Mouse (Mus musculus) intestine, embryonic 14.5 days (tissue): ENCODE measurements around the gene Asb2. TPM values are rescaled to one million over a fixed set of nuclear protein-coding genes. Genes with fewer than 3 reads are reported as not detected.
A peak's percentile ranks its signal among the peaks of the same experiment; 100 is the strongest.

Experiments
- ATAC-seq: fragments of 200-750 bp; cut with Nextera tagmentation; replicated peaks from 2 replicates; pipeline ENCODE4 v1.8.0; 2017; ENCODE audit warnings: low read depth, moderate number of reproducible peaks, moderate TSS enrichment, moderate library complexity; ENCODE audit not compliant: low FRiP score, low TSS enrichment
- DNase-seq: peaks from one replicate; pipeline ENCODE4 v3.0.0-alpha.2; 2018; ENCODE audit warnings: low spot score
- H3K27ac ChIP-seq: fragments of 300-500 bp; sonication (generic); 2 replicates; pipeline ENCODE4 v1.5.1; 2014; ENCODE audit warnings: low read depth, mild to moderate bottlenecking, control low read depth
- H3K27me3 ChIP-seq: fragments of 300-500 bp; sonication (generic); replicated peaks from 2 replicates; pipeline ENCODE4 v1.6.1; 2014; ENCODE audit warnings: low read length, control low read depth; ENCODE audit not compliant: control insufficient read depth, insufficient read depth
- H3K36me3 ChIP-seq: fragments of 300-500 bp; sonication (generic); 2 replicates; pipeline ENCODE4 v1.6.1; 2014; ENCODE audit warnings: low read length, control low read depth; ENCODE audit not compliant: control insufficient read depth, insufficient read depth
- H3K4me1 ChIP-seq: fragments of 300-500 bp; sonication (generic); replicated peaks from 2 replicates; pipeline ENCODE4 v1.6.1; 2014; ENCODE audit warnings: low read length, control low read depth, mixed read lengths; ENCODE audit not compliant: control insufficient read depth, insufficient read depth
- H3K4me2 ChIP-seq: fragments of 300-500 bp; sonication (generic); 2 replicates; pipeline ENCODE4 v1.6.1; 2014; ENCODE audit warnings: low read length
- H3K4me3 ChIP-seq: fragments of 300-500 bp; sonication (generic); 2 replicates; pipeline ENCODE4 v1.5.1; 2014; ENCODE audit warnings: low read depth, low read length, control low read depth, mixed read lengths
- H3K9ac ChIP-seq: fragments of 300-500 bp; sonication (generic); 2 replicates; pipeline ENCODE4 v1.6.1; 2014; ENCODE audit warnings: mild to moderate bottlenecking, low read length
- H3K9me3 ChIP-seq: fragments of 300-500 bp; sonication (generic); 2 replicates; pipeline ENCODE4 v1.6.1; 2016; ENCODE audit warnings: low read length, control low read depth; ENCODE audit not compliant: control insufficient read depth
- WGBS: fragments of 180-500 bp; shearing (Covaris S2); extraction: QIAGEN DNeasy Blood & Tissue Kit; methylation state at CpG from one replicate; pipeline ENCODE4 v1.1.7; 2014; 5-methylcytosine and 5-hydroxymethylcytosine counted together
- polyA plus RNA-seq: library from polyadenylated mRNA; unstranded; fragments of >200 nt; fragmentation: Nextera tagmentation; extraction: Ambion mirVana; gene quantifications from 2 replicates; pipeline ENCODE4 v1.2.1, GENCODE M21; 2014

The Asb2 gene
- polyA plus RNA-seq, 1 experiment from 2014 or later: 24.1 TPM

DNA sequence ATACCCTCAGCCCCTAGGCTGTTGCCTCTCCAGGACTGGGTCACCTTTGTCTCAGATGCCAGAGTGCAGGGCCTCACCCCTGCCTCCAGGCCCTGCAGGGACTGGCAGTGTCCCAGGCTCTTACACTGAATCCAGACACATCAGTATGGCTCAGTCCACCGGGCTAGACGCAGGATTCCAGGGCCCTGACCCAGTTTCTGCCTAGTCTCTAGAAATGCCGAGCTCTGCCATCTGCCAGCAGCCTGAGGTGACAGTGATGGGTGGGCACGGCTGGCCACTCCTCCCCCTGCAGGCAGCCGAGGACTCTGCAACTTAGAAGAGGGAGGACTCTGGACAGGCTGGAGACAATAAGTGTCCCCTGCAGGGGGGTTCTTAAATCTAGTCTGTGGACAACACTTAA, 2.3 kb downstream of the Asb2 start:
- Histone ChIP-seq H3K9ac (no peak overlapping the region), H3K4me2 (peak overlapping the region; percentile 24; the same call in 1 of the 2 replicates), H3K27ac (no peak overlapping the region), H3K9me3 (no peaks in the 10 kb centered on the region), H3K4me1 (no peaks in the 10 kb centered on the region), H3K36me3 (no peaks in the 10 kb centered on the region), H3K4me3 (no peak overlapping the region), H3K27me3 (no peaks in the 10 kb centered on the region)
- ATAC-seq (no peak), DNase-seq (no peak)
- WGBS: 11% methylated on average over 5 of the region's 5 CpGs

GRCm38 (mm10) chr12:103352735-103353134, 3.1 kb downstream of the Asb2 start:
- H3K9me3 ChIP-seq: no peaks in the 10 kb centered on the region
- no peaks in the 10 kb centered on the region for H3K27me3 ChIP-seq
- H3K9ac ChIP-seq: no peak overlapping the region
- 91% methylated on average over 6 of the region's 6 CpGs for WGBS
- no peaks in the 10 kb centered on the region for H3K4me1 ChIP-seq
- no peak overlapping the region for H3K4me2 ChIP-seq
- H3K27ac ChIP-seq: no peak overlapping the region
- H3K4me3 ChIP-seq: no peak overlapping the region
- no peaks in the 10 kb centered on the region for H3K36me3 ChIP-seq
- no peak for DNase-seq
- ATAC-seq: no peak

DNA sequence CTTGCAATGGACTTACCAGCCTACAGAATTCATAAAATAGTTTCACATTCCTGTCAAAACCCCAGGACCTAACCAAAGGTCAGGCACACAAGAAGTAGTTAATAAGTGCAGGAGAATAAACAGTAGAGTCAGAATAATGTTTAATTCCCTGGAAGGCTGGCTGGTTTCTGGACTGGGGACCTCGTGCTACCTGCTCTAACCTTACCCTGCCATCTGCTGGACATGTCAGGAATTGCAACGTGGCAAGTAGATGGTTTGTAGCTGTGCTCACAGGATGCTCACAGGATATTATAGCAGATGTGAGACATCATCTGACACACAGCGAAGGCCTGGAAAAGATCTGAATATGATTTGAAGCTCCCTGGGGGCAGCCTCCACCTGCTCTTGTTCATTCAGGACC, 7.3 kb downstream of the Asb2 start:
- Histone ChIP-seq H3K4me1 (no peaks in the 10 kb centered on the region), H3K4me2 (no peak overlapping the region), H3K36me3 (no peaks in the 10 kb centered on the region), H3K9me3 (no peaks in the 10 kb centered on the region), H3K9ac (no peak overlapping the region), H3K27ac (no peak overlapping the region), H3K27me3 (no peaks in the 10 kb centered on the region), H3K4me3 (no peak overlapping the region)
- DNase-seq (peak; percentile 95), ATAC-seq (peak; percentile 53)
- WGBS: 3% methylated on average over 3 of the region's 3 CpGs

GRCm38 (mm10) chr12:103347406-103347805, 8.4 kb downstream of the Asb2 start:
- DNase-seq (no peak), ATAC-seq (no peak)
- Histone ChIP-seq H3K9me3 (no peaks in the 10 kb centered on the region), H3K4me3 (no peak overlapping the region), H3K36me3 (no peaks in the 10 kb centered on the region), H3K9ac (no peak overlapping the region), H3K4me2 (no peak overlapping the region), H3K27ac (no peak overlapping the region), H3K4me1 (no peaks in the 10 kb centered on the region), H3K27me3 (no peaks in the 10 kb centered on the region)
- 56% methylated on average over 5 of the region's 5 CpGs for WGBS

DNA sequence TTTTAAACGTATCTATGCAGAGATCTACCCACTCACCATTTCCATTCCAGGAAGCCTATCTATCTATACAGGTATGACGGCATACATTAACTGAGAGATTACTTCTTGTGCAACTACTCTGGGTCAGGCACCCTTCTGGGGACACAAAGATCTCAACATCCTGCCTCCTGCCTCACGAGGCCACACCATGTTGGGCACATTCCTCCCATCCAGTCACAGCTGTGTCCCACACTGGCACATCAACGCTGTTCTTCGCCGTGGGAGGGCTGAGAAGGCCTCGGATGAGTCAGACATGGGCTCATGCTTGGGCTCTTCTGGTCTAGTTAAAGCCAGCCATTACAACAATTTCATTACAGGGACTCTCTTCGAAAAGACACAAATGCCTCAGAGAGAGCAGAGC, 8.9 kb downstream of the Asb2 start:
- H3K36me3 ChIP-seq: no peaks in the 10 kb centered on the region
- WGBS: 84% methylated on average over 8 of the region's 8 CpGs

DNA sequence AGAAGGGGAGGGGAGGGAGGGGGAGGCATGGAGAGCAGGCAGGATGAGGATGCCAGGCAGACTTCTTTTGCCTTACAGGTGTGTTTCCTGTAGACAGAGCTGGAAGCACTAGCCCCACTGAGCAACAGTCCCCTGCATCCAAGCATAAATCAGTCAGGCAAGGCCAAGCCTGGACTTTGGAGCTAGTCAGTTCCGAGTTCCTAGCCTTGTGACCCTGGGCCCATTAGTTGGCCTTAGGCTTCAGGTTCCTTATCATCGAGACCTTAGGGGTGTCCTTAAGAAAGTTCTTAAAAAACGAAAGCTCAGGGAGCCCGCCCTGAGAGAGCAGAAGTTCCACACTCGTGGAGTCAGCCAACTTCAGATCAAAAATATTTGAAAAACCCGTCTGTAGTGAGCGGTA, 10.9 kb downstream of the Asb2 start:
- no peak for DNase-seq
- WGBS: 68% methylated on average over 7 of the region's 7 CpGs
- H3K27ac ChIP-seq: no peak overlapping the region
- H3K36me3 ChIP-seq: no peaks in the 10 kb centered on the region
- ATAC-seq: no peak
- H3K4me1 ChIP-seq: no peaks in the 10 kb centered on the region
- no peak overlapping the region for H3K9ac ChIP-seq
- H3K9me3 ChIP-seq: no peaks in the 10 kb centered on the region
- no peak overlapping the region for H3K4me2 ChIP-seq
- H3K4me3 ChIP-seq: no peak overlapping the region
- no peaks in the 10 kb centered on the region for H3K27me3 ChIP-seq

More for the DNA sequence above, 8.9 kb downstream of the Asb2 start:
- DNase-seq: no peak
- no peak overlapping the region for H3K4me2 ChIP-seq
- no peaks in the 10 kb centered on the region for H3K9me3 ChIP-seq
- no peak overlapping the region for H3K9ac ChIP-seq
- H3K4me3 ChIP-seq: no peak overlapping the region
- H3K27me3 ChIP-seq: no peaks in the 10 kb centered on the region
- no peak overlapping the region for H3K27ac ChIP-seq
- no peak for ATAC-seq
- no peaks in the 10 kb centered on the region for H3K4me1 ChIP-seq

- no peak overlapping the region for H3K27ac ChIP-seq
- no peaks in the 10 kb centered on the region for H3K36me3 ChIP-seq
- H3K27me3 ChIP-seq: no peaks in the 10 kb centered on the region
- H3K4me1 ChIP-seq: no peaks in the 10 kb centered on the region
- H3K9me3 ChIP-seq: no peaks in the 10 kb centered on the region
- H3K4me3 ChIP-seq: no peak overlapping the region
- H3K9ac ChIP-seq: no peak overlapping the region
- ATAC-seq (no peak), DNase-seq (no peak)
- WGBS: 70% methylated on average over 8 of the region's 8 CpGs
- no peak overlapping the region for H3K4me2 ChIP-seq
Observed at GRCm38 (mm10) chr12:103343456-103343855, 12.3 kb downstream of the Asb2 start.

- no peaks in the 10 kb centered on the region for H3K9me3 ChIP-seq
- 84% methylated on average over 5 of the region's 5 CpGs for WGBS
- no peak for ATAC-seq
Observed at GRCm38 (mm10) chr12:103341212-103341611, 14.6 kb downstream of the Asb2 start.

DNA sequence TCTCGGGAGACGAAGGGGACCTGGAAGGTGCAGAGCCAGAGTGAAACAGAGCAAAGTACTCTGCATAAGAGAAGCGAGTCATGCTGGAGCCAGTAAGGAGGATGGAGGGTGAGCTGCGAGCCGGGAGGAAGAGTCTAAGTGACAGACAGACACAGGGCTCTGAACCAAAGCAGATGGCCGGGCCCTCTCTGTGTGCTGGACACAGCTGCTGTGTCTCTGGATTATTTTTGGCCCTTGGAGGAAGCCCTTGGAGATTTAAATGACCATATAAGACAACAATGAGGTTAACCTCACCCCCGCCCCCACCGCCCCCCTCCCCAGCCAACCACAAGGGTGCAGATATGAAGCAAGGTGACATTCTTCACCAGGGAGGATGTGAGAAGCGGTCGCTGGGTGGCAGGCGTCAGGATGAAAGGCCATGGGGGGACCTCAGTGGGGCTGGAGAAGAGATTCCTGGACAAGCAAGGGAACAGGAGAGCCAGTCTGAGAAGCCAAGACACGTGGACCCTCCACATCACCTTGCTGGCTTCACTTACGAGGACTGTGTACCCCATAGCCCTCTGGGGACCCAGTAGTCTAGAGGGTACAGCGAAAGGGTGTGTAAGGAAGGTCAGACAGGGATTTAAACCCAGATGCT, 17.5 kb downstream of the Asb2 start:
- DNase-seq: no peak
- H3K27me3 ChIP-seq: no peaks in the 10 kb centered on the region
- 0 out of 2 replicates have a peak, but pooled peaks cover 2% of the 10 kb centered on the region for H3K4me1 ChIP-seq
- ATAC-seq: peak; percentile 56; the same call in 1 of the 2 replicates
- 54% methylated on average over 14 of the region's 14 CpGs for WGBS
- H3K36me3 ChIP-seq: no peaks in the 10 kb centered on the region
- no peak overlapping the region for H3K4me2 ChIP-seq
- H3K9me3 ChIP-seq: no peaks in the 10 kb centered on the region
- H3K27ac ChIP-seq: no peak overlapping the region
- no peak overlapping the region for H3K9ac ChIP-seq
- H3K4me3 ChIP-seq: no peak overlapping the region

More at GRCm38 (mm10) chr12:103341212-103341611, 14.6 kb downstream of the Asb2 start:
- no peak overlapping the region for H3K4me3 ChIP-seq
- no peak overlapping the region for H3K4me2 ChIP-seq
- H3K27ac ChIP-seq: no peak overlapping the region
- H3K4me1 ChIP-seq: 0 out of 2 replicates have a peak, but pooled peaks cover 2% of the 10 kb centered on the region
- no peaks in the 10 kb centered on the region for H3K27me3 ChIP-seq
- DNase-seq: no peak
- no peak overlapping the region for H3K9ac ChIP-seq
- no peaks in the 10 kb centered on the region for H3K36me3 ChIP-seq
